Mouse (Mus musculus) hindbrain, embryonic 12.5 days (tissue): ENCODE results near the gene Coasy. TPM values are rescaled to one million over a fixed set of nuclear protein-coding genes. Genes with fewer than 3 reads are reported as not detected.
A peak's percentile ranks its signal among the peaks of the same experiment; 100 is the strongest.

Source experiments
- ATAC-seq: fragments of 200-750 bp; cut with Nextera tagmentation; 2 replicates; pipeline ENCODE4 v1.8.0; 2017; ENCODE audit warnings: moderate TSS enrichment; ENCODE audit not compliant: low FRiP score
- H3K27ac ChIP-seq: fragments of 300-500 bp; sonication (generic); 2 replicates; pipeline ENCODE4 v1.5.1; 2016; ENCODE audit warnings: mild to moderate bottlenecking
- H3K27me3 ChIP-seq: fragments of 300-500 bp; sonication (generic); 2 replicates; pipeline ENCODE4 v1.6.1; 2016; ENCODE audit warnings: mild to moderate bottlenecking
- H3K36me3 ChIP-seq: fragments of 300-500 bp; sonication (generic); 2 replicates; pipeline ENCODE4 v1.6.1; 2016; ENCODE audit warnings: mild to moderate bottlenecking
- H3K4me1 ChIP-seq: fragments of 300-500 bp; sonication (generic); 2 replicates; pipeline ENCODE4 v1.6.1; 2016
- H3K4me2 ChIP-seq: fragments of 300-500 bp; sonication (generic); replicated peaks from 2 replicates; pipeline ENCODE4 v1.6.1; 2016; ENCODE audit warnings: mild to moderate bottlenecking
- H3K4me3 ChIP-seq: fragments of 300-500 bp; sonication (generic); 2 replicates; pipeline ENCODE4 v1.5.1; 2016; ENCODE audit warnings: mild to moderate bottlenecking
- H3K9ac ChIP-seq: fragments of 300-500 bp; sonication (generic); 2 replicates; pipeline ENCODE4 v1.6.1; 2016; ENCODE audit warnings: mild to moderate bottlenecking, moderate library complexity
- H3K9me3 ChIP-seq: fragments of 300-500 bp; sonication (generic); replicated peaks from 2 replicates; pipeline ENCODE4 v1.6.1; 2016; ENCODE audit warnings: mild to moderate bottlenecking
- WGBS: fragments of 180-500 bp; shearing (Covaris S2); methylation state at CpG from one replicate; pipeline ENCODE4 v1.1.7; 2016; 5-methylcytosine and 5-hydroxymethylcytosine counted together
- polyA plus RNA-seq: library from polyadenylated mRNA; unstranded; fragments of >200 nt; fragmentation: Nextera tagmentation; extraction: Ambion mirVana; gene quantifications from 2 replicates; pipeline ENCODE4 v1.2.1, GENCODE M21; 2016

The Coasy gene
- polyA plus RNA-seq, 1 experiment from 2014 or later, result 51.2 TPM

DNA sequence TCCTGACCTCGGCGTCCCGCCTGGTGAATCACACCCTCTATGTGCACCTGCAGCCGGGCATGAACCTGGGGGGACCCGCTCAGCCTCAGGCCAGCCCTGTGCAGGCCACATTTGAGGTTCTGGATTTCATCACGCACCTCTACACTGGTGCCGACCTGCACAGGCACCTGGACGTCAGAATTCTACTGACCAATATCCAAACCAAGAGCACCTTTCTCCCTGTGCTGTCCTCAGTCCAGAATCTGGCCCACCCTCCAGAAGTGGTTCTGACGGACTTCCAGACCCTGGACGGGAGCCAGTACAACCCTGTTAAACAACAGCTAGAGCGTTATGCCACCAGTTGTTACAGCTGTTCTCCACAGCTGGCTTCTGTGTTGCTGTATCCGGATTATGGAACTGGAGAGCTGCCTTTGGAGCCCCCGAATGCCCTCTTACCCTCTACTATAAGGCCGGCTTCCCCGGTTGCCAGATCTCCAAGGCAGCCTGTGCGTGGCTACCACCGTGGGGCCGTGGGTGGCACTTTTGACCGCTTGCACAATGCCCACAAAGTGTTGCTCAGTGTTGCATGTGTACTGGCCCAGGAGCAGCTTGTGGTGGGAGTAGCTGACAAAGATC, 825 bp downstream of the Coasy start:
- H3K4me3 ChIP-seq, result peak overlapping the region; percentile 70
- H3K4me1 ChIP-seq, result peaks cover 43% of the 10 kb centered on the region
- peak overlapping the region; percentile 85 for H3K27ac ChIP-seq
- peak overlapping the region; percentile 89 for H3K9ac ChIP-seq
- peak; percentile 18 for ATAC-seq
- H3K4me2 ChIP-seq, result peak overlapping the region; percentile 97
- 32% methylated on average over 19 of the region's 19 CpGs for WGBS
- peaks cover 33% of the 10 kb centered on the region for H3K27me3 ChIP-seq
- H3K36me3 ChIP-seq, result peaks cover 13% of the 10 kb centered on the region
- H3K9me3 ChIP-seq, result no peaks in the 10 kb centered on the region

DNA sequence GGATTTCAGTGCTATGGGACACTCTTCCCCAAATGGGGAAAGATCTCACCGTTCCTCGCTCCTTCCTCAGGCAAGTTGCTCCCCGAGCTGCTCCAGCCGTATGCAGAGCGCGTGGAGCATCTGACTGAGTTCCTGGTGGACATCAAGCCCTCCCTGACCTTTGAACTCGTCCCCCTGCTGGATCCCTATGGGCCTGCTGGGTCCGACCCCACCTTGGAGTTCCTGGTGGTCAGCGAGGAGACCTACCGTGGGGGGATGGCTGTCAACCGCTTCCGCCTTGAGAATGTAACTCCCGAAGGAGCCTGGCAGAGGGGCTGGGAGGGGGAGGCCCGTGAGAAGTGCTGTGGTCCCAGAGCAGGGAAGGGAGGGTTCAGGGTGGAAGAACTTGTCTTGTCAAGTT, 1.9 kb downstream of the Coasy start:
- Histone ChIP-seq H3K9me3 (no peaks in the 10 kb centered on the region), H3K36me3 (peaks cover 20% of the 10 kb centered on the region), H3K4me1 (peaks cover 45% of the 10 kb centered on the region), H3K4me3 (no peak overlapping the region), H3K4me2 (no peak overlapping the region), H3K27ac (no peak overlapping the region), H3K27me3 (peaks cover 23% of the 10 kb centered on the region), H3K9ac (0 out of 2 replicates have a peak overlapping the region, but pooled peaks have one; percentile 25)
- ATAC-seq, result no peak
- 81% methylated on average over 14 of the region's 14 CpGs for WGBS

- 90% methylated on average over 12 of the region's 12 CpGs for WGBS
- H3K27ac ChIP-seq, result no peak overlapping the region
- no peaks in the 10 kb centered on the region for H3K9me3 ChIP-seq
- no peak for ATAC-seq
- no peak overlapping the region for H3K4me2 ChIP-seq
- peaks cover 17% of the 10 kb centered on the region for H3K27me3 ChIP-seq
- H3K4me3 ChIP-seq, result no peak overlapping the region
- no peak overlapping the region for H3K9ac ChIP-seq
- H3K36me3 ChIP-seq, result peaks cover 26% of the 10 kb centered on the region
- H3K4me1 ChIP-seq, result peaks cover 45% of the 10 kb centered on the region
Observed at GRCm38 (mm10) chr11:101084811-101085210, 2.4 kb downstream of the Coasy start.

DNA sequence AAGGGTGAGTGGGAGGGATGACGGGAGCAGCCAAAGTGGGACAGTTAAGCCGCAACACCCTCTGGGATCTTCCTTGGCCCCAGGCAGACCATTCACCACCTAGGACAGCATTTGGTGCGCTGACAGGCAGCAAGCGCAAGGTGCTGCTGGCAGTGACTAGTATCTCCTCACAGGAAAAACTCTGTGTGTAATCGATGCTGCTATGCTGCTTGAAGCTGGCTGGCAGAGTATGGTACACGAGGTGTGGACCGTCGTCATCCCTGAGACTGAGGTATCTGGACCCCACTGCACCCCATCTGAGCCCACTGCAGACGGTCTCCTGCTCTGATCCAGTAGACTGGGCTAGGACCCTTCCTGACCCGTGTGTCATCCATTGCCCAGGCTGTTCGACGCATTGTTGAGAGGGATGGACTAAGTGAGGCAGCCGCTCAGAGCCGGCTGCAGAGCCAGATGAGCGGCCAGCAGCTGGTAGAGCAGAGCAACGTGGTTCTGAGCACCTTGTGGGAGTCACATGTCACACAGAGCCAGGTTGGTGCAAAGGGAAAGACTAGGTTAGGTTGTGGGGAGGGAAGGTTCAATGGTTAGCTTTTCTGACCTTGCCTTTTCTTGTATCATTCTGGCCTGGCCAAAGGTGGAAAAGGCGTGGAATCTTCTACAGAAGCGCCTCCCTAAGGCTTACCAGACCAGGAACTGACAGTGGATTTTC, 3.4 kb downstream of the Coasy start:
- no peak overlapping the region for H3K27ac ChIP-seq
- 95% methylated on average over 18 of the region's 18 CpGs for WGBS
- H3K27me3 ChIP-seq, result peaks cover 7% of the 10 kb centered on the region
- no peak overlapping the region for H3K4me3 ChIP-seq
- peak overlapping the region; percentile 96; the same call in 1 of the 2 replicates for H3K4me2 ChIP-seq
- no peak for ATAC-seq
- 0 out of 2 replicates have a peak overlapping the region, but pooled peaks have one; percentile 93 for H3K9ac ChIP-seq
- H3K36me3 ChIP-seq, result peaks cover 35% of the 10 kb centered on the region
- peaks cover 45% of the 10 kb centered on the region for H3K4me1 ChIP-seq
- no peaks in the 10 kb centered on the region for H3K9me3 ChIP-seq

GRCm38 (mm10) chr11:101086323-101086674, 3.9 kb downstream of the Coasy start:
- WGBS, result 84% methylated on average over 6 of the region's 6 CpGs
- peaks cover 2% of the 10 kb centered on the region; the same call in 1 of the 2 replicates for H3K27me3 ChIP-seq
- peak overlapping the region; percentile 87 for H3K27ac ChIP-seq
- H3K4me1 ChIP-seq, result peaks cover 45% of the 10 kb centered on the region
- H3K4me3 ChIP-seq, result peak overlapping the region; percentile 74
- no peaks in the 10 kb centered on the region for H3K9me3 ChIP-seq
- peaks cover 41% of the 10 kb centered on the region for H3K36me3 ChIP-seq
- no peak for ATAC-seq
- peak overlapping the region; percentile 93 for H3K9ac ChIP-seq
- peak overlapping the region; percentile 96 for H3K4me2 ChIP-seq

DNA sequence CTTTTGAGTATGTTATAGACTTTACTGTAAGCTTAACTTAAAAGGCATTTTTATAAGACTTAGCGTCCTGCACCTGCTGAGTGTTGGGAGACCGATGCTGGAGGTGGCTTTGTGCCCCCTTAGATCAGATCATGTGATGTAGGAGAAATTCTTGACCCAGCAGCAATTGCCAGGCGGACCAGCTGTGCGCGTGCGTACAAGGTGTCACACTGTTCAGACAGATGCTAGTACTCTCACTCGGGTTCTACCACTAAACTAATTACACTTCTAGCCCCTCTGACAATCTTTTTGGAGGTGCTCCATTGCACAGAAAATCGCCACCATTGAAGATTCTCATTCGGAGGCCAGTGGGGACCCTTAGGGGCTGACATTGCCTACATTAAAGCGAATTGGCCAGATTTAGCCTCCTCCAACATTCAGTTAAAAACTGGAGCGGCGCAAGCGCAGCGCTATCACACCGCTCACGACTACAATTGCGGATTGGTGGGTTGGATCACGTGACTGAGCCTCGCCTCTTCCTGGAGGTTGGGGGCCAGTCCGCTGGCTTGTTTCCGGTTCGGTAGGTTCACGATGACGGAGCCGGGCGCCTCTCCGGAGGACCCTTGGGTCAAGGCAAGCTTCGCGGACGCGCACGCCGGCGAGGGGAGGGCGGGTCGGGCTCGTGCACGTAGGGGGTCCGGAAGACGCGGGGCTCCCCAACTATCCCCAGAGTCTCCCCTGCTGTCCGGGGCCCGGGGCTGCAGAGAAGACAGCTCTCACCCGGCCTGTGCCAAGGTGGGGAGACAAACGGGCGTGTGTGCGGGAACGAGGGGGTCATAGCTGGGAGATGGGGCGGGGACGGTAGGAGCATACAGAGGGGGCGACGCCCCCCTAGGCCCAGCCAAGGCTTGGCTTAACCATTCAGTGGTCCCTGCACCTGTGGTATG, 4.7 kb downstream of the Coasy start, which contains the start of gene Mlx:
Mlx (plus strand) TSS at position 522 of the 926 bp plus-strand sequence.
- H3K36me3 ChIP-seq, result peaks cover 48% of the 10 kb centered on the region
- peak within 1 kb of the TSS; percentile 96 for H3K4me2 ChIP-seq
- ATAC-seq, result peak; percentile 84
- H3K27me3 ChIP-seq, result no peaks in the 10 kb centered on the region
- peak within 1 kb of the TSS; percentile 74 for H3K4me3 ChIP-seq
- WGBS, result 1% methylated on average over 52 of the region's 52 CpGs
- H3K9ac ChIP-seq, result peak within 1 kb of the TSS; percentile 93
- no peaks in the 10 kb centered on the region for H3K9me3 ChIP-seq
- peaks cover 38% of the 10 kb centered on the region for H3K4me1 ChIP-seq
- H3K27ac ChIP-seq, result peak within 1 kb of the TSS; percentile 87

- Histone ChIP-seq H3K4me2 (peak overlapping the region; percentile 96), H3K9me3 (no peaks in the 10 kb centered on the region), H3K9ac (peak overlapping the region; percentile 93), H3K27me3 (no peaks in the 10 kb centered on the region), H3K4me1 (peaks cover 38% of the 10 kb centered on the region), H3K4me3 (peak overlapping the region; percentile 74), H3K36me3 (peaks cover 54% of the 10 kb centered on the region), H3K27ac (peak overlapping the region; percentile 87)
- WGBS, result 13% methylated on average over 8 of the region's 8 CpGs
- no peak for ATAC-seq
Observed at GRCm38 (mm10) chr11:101087682-101088055, 5.3 kb downstream of the Coasy start.

- H3K27ac ChIP-seq, result no peak overlapping the region
- H3K9me3 ChIP-seq, result no peaks in the 10 kb centered on the region
- ATAC-seq, result no peak
- no peak overlapping the region for H3K4me3 ChIP-seq
- no peak overlapping the region for H3K9ac ChIP-seq
- H3K4me1 ChIP-seq, result peaks cover 34% of the 10 kb centered on the region
- H3K4me2 ChIP-seq, result no peak overlapping the region
- H3K27me3 ChIP-seq, result no peaks in the 10 kb centered on the region
- H3K36me3 ChIP-seq, result peaks cover 61% of the 10 kb centered on the region
- 97% methylated on average over 1 of the region's 1 CpGs for WGBS
Observed at GRCm38 (mm10) chr11:101089931-101090330, 7.6 kb downstream of the Coasy start.

DNA sequence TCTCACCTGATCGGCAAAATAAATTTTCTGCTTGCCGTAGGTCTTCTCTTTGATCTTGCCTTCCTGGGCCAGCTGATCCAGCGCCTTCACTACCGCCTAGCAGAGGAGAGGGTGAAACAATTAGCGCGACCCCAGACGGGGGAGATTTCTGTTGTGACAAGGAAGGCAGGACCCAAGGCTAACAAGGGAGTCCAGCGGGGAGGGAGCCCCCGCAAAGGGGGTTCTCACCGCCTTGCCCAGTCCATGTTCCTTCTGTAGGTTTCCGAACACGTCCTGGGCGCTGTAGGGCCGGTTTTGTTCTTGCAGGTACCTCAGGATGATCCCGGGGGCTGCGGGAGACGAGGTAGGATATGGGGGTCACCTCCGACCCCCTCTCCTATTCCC, 12.6 kb downstream of the Coasy start:
- H3K4me3 ChIP-seq, result peak overlapping the region; percentile 70
- H3K4me2 ChIP-seq, result peak overlapping the region; percentile 91
- H3K27ac ChIP-seq, result peak overlapping the region; percentile 90
- ATAC-seq, result no peak; the same call in 1 of the 2 replicates
- 2% methylated on average over 18 of the region's 18 CpGs for WGBS
- no peaks in the 10 kb centered on the region for H3K9me3 ChIP-seq
- peak overlapping the region; percentile 73 for H3K9ac ChIP-seq
- H3K4me1 ChIP-seq, result peaks cover 9% of the 10 kb centered on the region
- peaks cover 74% of the 10 kb centered on the region for H3K36me3 ChIP-seq
- no peaks in the 10 kb centered on the region for H3K27me3 ChIP-seq

DNA sequence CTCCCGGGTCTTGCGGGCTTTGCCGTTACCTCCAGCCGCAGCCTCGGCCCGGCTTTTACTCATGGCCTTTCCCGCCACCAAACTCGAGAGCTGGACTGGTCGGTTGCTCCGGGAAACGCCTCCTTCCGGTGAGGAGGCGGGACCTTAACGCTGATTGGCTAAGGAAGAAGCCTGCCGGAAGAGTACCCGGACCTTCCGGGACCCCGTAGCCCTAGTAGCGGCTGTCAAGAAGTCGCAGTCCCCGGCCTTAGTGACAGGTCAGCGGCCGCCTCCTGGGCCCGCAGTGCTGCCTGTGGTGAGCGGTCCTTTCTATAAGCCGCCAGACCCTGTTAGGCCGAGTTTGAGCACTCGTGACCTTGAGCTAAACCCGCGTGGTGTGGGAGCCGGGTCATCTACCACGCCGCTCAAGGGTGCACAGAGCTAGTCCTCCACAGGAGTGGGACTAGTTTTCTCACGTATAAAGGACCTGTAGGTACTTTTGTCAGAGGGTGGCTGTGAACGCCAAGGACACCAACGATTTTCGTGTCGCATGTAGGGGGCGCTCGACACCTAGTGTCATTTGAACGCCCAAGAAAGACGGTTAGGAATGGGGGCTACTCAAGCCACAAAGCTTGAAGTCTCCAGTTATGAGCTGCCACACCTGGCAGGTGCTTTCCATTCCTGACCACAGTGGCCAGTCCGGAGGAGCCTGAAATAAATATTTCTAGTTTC, 13.1 kb downstream of the Coasy start, which contains the start of gene Psmc3ip:
Psmc3ip (minus strand) TSS at position 123 of the 711 bp plus-strand sequence.
- peak; percentile 92 for ATAC-seq
- peak within 1 kb of the TSS; percentile 73 for H3K9ac ChIP-seq
- WGBS, result under 1% methylated on average over 43 of the region's 43 CpGs
- peaks cover 9% of the 10 kb centered on the region for H3K4me1 ChIP-seq
- H3K27ac ChIP-seq, result peak within 1 kb of the TSS; percentile 90
- H3K27me3 ChIP-seq, result no peaks in the 10 kb centered on the region
- peak within 1 kb of the TSS; percentile 91 for H3K4me2 ChIP-seq
- peaks cover 74% of the 10 kb centered on the region for H3K36me3 ChIP-seq
- H3K9me3 ChIP-seq, result no peaks in the 10 kb centered on the region
- H3K4me3 ChIP-seq, result peak within 1 kb of the TSS; percentile 70

DNA sequence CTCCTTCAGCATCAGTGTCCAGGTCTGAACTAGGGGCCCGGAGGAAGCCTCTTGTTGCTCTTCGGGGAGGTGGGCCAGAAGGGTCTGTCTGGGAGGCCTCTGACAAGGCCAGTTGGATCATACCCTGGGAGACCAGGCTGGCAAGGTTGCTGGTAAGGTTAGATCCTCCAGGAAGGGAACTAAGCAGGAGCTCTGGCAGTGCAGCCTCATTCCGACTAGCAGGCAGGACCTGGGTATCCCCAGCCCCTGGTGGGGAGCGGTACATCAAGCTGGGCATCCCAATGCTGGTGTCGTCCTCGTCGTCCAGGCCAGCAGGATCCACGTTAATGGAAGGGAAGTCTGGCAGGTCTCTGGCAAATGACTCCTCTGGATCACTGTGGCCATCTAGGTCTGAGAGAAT, 15.9 kb downstream of the Coasy start:
- H3K9me3 ChIP-seq, result no peaks in the 10 kb centered on the region
- H3K27me3 ChIP-seq, result no peaks in the 10 kb centered on the region
- 94% methylated on average over 8 of the region's 8 CpGs for WGBS
- H3K27ac ChIP-seq, result no peak overlapping the region
- peaks cover 9% of the 10 kb centered on the region for H3K4me1 ChIP-seq
- peaks cover 69% of the 10 kb centered on the region for H3K36me3 ChIP-seq
- H3K9ac ChIP-seq, result no peak overlapping the region
- no peak overlapping the region for H3K4me3 ChIP-seq
- H3K4me2 ChIP-seq, result no peak overlapping the region
- ATAC-seq, result no peak
